Mouse (Mus musculus) liver, adult 2 months (tissue): ENCODE results near the gene Fcnb. TPM values are rescaled to one million over a fixed set of nuclear protein-coding genes. Genes with fewer than 3 reads are reported as not detected.

ENCODE experiments used
- DNase-seq: peaks from one replicate; pipeline ENCODE4 v3.0.0-alpha.2; 2011; ENCODE audit warnings: low read depth, low spot score; ENCODE audit errors: extremely low read depth
- H3K27ac ChIP-seq: fragments of 200-500 bp; replicated peaks from 2 replicates; pipeline ENCODE4 v1.5.1; 2012; ENCODE audit warnings: low read depth, mild to moderate bottlenecking, control low read depth, inconsistent platforms, low read length; ENCODE audit not compliant: insufficient read depth
- H3K27me3 ChIP-seq: fragments of 200-500 bp; 2 replicates; pipeline ENCODE4 v1.6.1; 2012; ENCODE audit warnings: mild to moderate bottlenecking, moderate library complexity, low read length, inconsistent platforms; ENCODE audit not compliant: control insufficient read depth, insufficient read depth
- H3K36me3 ChIP-seq: fragments of 200-500 bp; 2 replicates; pipeline ENCODE4 v1.6.1; 2012; ENCODE audit warnings: low read length, inconsistent platforms; ENCODE audit not compliant: control insufficient read depth, insufficient read depth
- H3K4me1 ChIP-seq: fragments of 200-500 bp; 2 replicates; pipeline ENCODE4 v1.6.1; 2011; ENCODE audit warnings: low read length; ENCODE audit not compliant: control insufficient read depth, insufficient read depth
- H3K4me3 ChIP-seq: fragments of 200-500 bp; 2 replicates; pipeline ENCODE4 v1.5.1; 2011; ENCODE audit warnings: low read depth, mild to moderate bottlenecking, control low read depth, low read length, moderate library complexity; ENCODE audit not compliant: insufficient read depth
- H3K79me2 ChIP-seq: fragments of 200-500 bp; 2 replicates; pipeline ENCODE4 v1.6.1; 2012; ENCODE audit warnings: inconsistent platforms, mild to moderate bottlenecking, low read length, moderate library complexity; ENCODE audit not compliant: control insufficient read depth, insufficient read depth
- H3K9ac ChIP-seq: fragments of 200-500 bp; 2 replicates; pipeline ENCODE4 v1.6.1; 2012; ENCODE audit warnings: low read depth, mild to moderate bottlenecking, control low read depth, inconsistent platforms, low read length
- CTCF ChIP-seq: fragments of 200-500 bp; IDR thresholded peaks from 2 replicates; pipeline ENCODE4 v1.5.1; 2011; ENCODE audit warnings: low read depth, low read length, control low read depth
- POLR2A ChIP-seq: fragments of 200-500 bp; IDR thresholded peaks from 2 replicates; pipeline ENCODE4 v1.6.1; 2011; ENCODE audit warnings: low read length, control low read depth; ENCODE audit not compliant: insufficient read depth; ENCODE audit errors: extremely low read depth
- WGBS: fragments of 180-500 bp; shearing (Covaris S2); methylation state at CpG from one replicate; pipeline ENCODE4 v1.1.7; 2018; 5-methylcytosine and 5-hydroxymethylcytosine counted together
- polyA plus RNA-seq: library from polyadenylated mRNA; depleted of rRNA; stranded (reverse); fragments of >200 nt; gene quantifications from 2 replicates; pipeline ENCODE4 v1.2.3, GENCODE M21; 2012; rRNA removed
- total RNA-seq: library from RNA; depleted of rRNA; stranded (reverse); fragments of >200 nt; gene quantifications from 2 replicates; pipeline ENCODE4 v1.2.3, GENCODE M21; 2014; rRNA removed

Fcnb gene
- not detected in 2 replicates for total RNA-seq
- polyA plus RNA-seq, result not detected in 2 replicates

DNA sequence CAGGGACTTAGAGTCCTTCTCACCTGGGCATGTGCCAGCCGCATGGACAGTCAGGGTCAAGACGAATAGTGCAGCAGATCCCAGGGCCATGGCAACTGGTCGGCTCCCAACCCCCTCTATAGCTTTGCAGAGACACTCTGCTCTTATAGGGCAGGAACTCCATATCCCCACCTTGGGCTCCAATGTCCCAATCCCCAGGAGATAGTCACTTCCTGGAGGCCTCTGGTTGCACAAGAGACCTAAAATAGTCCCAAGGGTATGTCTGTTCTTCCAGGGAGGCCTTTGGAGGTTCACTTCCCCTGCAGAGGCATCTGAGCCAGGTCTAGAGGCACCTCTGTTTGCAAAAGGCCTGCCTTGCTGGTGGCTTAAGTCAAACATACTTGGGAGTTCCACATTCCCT lies at the start of gene Fcnb:
TSS of gene Fcnb (minus strand) at position 118 of the 400 bp plus-strand sequence.
- H3K9ac ChIP-seq, result no peak within 1 kb of the TSS
- no peaks in the 10 kb centered on the region for H3K27me3 ChIP-seq
- 87% methylated on average over 3 of the region's 3 CpGs for WGBS
- H3K27ac ChIP-seq, result no peak within 1 kb of the TSS
- no peaks in the 10 kb centered on the region for H3K4me1 ChIP-seq
- no peaks in the 10 kb centered on the region for H3K36me3 ChIP-seq
- no peak for DNase-seq
- no peak within 1 kb of the TSS for H3K4me3 ChIP-seq
- H3K79me2 ChIP-seq, result no peaks in the 10 kb centered on the region
- no peak for TF ChIP-seq POLR2A
- TF ChIP-seq CTCF, result no peak

DNA sequence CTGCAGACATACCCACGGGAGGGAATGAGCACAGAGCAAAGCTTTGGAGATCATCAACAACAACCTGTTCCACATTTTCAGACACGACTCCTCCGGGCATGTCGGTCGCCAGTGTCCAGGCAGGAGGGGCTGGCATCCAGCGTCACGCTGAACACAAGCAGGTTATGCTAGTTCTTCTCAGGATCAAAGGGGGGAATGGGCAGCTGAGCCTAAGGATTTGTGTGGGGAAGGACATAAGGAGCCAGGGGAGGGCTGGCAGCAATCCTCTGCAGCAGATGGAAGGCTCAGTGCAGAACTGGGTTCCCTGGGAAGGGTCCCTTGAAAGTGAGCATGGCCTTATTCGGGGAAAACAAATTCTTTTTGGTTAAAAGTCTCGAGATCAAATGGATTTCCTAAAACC lies 49.1 kb upstream of the Fcnb start:
- no peak for DNase-seq
- 83% methylated on average over 9 of the region's 9 CpGs for WGBS
- no peaks in the 10 kb centered on the region for H3K27me3 ChIP-seq
- no peaks in the 10 kb centered on the region for H3K79me2 ChIP-seq
- H3K36me3 ChIP-seq, result no peaks in the 10 kb centered on the region
- H3K4me1 ChIP-seq, result no peaks in the 10 kb centered on the region
- no peak overlapping the region for H3K4me3 ChIP-seq
- H3K9ac ChIP-seq, result no peak overlapping the region
- no peak overlapping the region for H3K27ac ChIP-seq
- TF ChIP-seq CTCF (no peak), POLR2A (no peak)

DNA sequence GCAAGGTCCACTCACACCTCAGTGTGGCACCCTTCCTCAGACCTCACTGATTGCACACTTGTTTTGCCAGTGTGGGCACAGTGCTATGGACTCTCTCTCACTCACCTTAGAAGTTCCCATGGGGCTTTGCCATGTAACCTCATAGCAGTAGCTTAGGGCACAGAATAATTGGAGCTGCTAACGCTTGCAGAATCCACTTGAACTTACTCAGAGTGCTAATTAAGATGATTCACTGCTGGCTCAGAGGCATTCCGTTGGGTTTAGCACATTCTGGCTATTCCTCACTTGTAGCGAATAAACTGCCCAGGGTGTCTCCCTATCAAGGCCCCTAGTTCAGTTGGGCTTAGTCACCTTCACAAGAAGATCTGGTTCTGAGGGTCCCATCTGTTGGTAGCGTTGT lies 47.4 kb upstream of the Fcnb start:
- H3K36me3 ChIP-seq, result no peaks in the 10 kb centered on the region
- H3K9ac ChIP-seq, result no peak overlapping the region
- TF ChIP-seq CTCF (no peak), POLR2A (no peak)
- H3K79me2 ChIP-seq, result no peaks in the 10 kb centered on the region
- H3K4me3 ChIP-seq, result no peak overlapping the region
- no peaks in the 10 kb centered on the region for H3K27me3 ChIP-seq
- no peak overlapping the region for H3K27ac ChIP-seq
- WGBS, result 78% methylated on average over 4 of the region's 4 CpGs
- no peaks in the 10 kb centered on the region for H3K4me1 ChIP-seq
- DNase-seq, result no peak

DNA sequence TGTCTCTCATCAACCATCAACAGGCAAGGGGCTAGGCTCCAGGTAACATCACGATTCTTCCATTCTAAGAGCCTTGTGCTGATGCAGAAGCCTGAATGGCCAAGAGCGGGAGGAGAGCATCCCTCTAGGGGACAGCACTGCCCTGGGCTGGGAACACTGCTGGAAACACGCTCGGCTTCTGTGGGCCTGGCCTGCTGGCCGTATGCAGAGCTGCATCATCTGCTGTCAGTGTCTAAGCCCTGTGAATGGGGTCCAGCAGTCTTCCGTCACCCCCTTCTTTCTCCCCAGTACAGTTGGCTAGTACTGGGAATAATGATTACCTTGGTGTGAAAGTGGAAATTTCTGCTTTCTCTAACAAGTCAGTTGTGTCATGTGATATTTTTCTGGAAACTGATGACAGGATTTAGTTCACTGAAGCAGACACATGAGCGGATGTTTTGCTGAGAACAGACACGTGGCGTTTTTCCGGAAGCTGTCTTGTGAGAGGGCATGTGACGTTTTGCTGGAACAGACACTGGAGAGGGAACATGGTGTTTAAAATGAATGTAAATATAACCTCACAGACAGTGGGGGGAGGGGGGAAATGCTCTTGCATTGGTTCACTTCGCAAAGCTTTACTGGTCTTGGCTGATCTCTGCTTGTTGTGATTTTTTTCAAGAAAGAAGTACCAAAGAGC lies 42.2 kb upstream of the Fcnb start:
- no peaks in the 10 kb centered on the region for H3K4me1 ChIP-seq
- no peak overlapping the region for H3K9ac ChIP-seq
- H3K36me3 ChIP-seq, result no peaks in the 10 kb centered on the region
- no peaks in the 10 kb centered on the region for H3K79me2 ChIP-seq
- H3K27ac ChIP-seq, result no peak overlapping the region
- TF ChIP-seq POLR2A (no peak), CTCF (no peak)
- 76% methylated on average over 12 of the region's 12 CpGs for WGBS
- peak; percentile 10 for DNase-seq
- no peaks in the 10 kb centered on the region for H3K27me3 ChIP-seq
- no peak overlapping the region for H3K4me3 ChIP-seq

DNA sequence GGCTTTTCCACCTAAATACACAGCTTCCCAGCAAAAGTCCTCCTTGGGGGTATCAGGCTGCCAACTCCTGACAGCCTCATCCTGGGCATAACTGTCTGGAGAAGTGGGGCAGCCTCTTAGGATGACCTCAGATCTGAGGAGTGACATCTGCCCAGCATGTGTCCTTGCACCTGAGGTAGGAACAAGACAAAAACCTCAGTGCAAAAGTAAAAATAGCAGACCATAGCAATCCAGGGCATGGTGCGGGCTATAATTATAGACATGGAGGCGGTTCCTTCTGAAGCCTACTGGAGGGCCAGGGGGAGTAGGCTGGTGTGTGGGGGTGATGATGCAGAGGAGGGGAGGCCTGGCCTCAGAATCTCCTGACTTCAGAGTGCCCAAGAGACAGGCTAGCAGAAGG lies 39.2 kb upstream of the Fcnb start:
- TF ChIP-seq CTCF (no peak), POLR2A (no peak)
- no peaks in the 10 kb centered on the region for H3K36me3 ChIP-seq
- no peaks in the 10 kb centered on the region for H3K27me3 ChIP-seq
- WGBS, result 96% methylated on average over 2 of the region's 2 CpGs
- H3K79me2 ChIP-seq, result no peaks in the 10 kb centered on the region
- H3K27ac ChIP-seq, result no peak overlapping the region
- H3K4me3 ChIP-seq, result no peak overlapping the region
- DNase-seq, result no peak
- no peak overlapping the region for H3K9ac ChIP-seq
- H3K4me1 ChIP-seq, result peaks cover 4% of the 10 kb centered on the region; the same call in 1 of the 2 replicates

DNA sequence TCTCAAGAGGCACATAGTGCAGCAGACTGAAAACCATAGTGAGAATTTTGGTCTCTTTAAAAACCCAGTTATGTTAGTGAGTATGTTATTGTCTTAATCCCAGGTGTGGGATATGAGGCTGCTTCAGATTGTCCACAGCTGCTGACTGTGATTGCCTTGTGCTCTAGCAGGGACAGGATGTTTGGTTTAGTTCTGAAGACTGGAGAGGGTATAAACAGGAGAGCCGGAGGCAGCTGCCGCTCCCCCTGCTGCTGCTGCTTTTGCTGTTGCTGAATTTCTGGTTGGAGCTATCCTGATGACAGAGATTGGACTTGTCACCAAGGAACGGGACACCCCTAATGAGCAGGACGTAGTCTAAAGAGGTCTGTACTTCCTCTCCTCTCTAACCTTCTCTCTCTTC lies 36.6 kb upstream of the Fcnb start:
- WGBS, result 77% methylated on average over 4 of the region's 4 CpGs
- no peak overlapping the region for H3K27ac ChIP-seq
- no peak for DNase-seq
- peaks cover 4% of the 10 kb centered on the region; the same call in 1 of the 2 replicates for H3K4me1 ChIP-seq
- no peak overlapping the region for H3K4me3 ChIP-seq
- no peaks in the 10 kb centered on the region for H3K36me3 ChIP-seq
- H3K79me2 ChIP-seq, result no peaks in the 10 kb centered on the region
- TF ChIP-seq POLR2A (no peak), CTCF (no peak)
- no peaks in the 10 kb centered on the region for H3K27me3 ChIP-seq
- no peak overlapping the region for H3K9ac ChIP-seq
